Mouse (Mus musculus) kidney, adult 11 months (tissue): ENCODE results near the gene Fam155a.

Source experiments
- DNase-seq: peaks from one replicate; pipeline ENCODE4 v3.0.0; 2022

Gene Fam155a

DNA sequence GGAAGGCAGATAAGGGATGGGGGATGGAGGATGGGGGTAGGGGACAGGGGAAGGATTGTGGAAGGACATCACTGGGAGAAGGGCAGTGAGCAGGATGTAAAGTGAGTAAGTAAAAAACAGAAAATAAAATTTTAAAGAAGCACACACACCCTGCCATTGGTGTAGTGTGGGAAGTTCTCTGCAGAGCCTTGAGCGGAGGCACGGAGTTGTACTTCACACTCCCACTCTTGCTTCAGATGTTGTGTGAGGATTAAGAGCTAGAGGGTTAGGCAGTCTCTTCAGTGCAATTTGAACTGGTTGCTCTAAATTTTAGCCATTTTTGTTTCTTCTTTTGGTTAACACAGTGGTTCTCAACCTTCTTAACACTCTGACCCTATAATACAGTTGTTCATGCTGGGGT lies 114.1 kb downstream of the Fam155a start:
- no peak for DNase-seq

DNA sequence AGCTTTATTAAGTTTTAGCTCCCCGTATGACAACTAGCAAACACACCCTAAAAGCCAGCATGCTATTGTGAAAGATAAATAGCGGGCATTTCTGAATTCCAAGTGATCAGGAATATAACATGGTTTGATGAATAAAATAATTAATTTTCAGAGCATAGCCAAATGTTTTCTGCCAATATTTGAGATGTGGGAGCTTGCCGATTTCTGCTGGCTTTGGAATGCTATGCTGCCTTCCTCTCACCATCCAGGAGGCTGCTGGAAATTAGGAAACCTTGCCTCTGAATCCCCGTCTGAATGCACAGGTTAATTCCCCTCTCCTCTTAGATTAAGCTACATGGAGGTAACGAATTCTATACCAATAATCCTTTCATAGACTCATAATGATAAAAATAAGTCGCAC lies 116.1 kb downstream of the Fam155a start:
- DNase-seq = no peak

DNA sequence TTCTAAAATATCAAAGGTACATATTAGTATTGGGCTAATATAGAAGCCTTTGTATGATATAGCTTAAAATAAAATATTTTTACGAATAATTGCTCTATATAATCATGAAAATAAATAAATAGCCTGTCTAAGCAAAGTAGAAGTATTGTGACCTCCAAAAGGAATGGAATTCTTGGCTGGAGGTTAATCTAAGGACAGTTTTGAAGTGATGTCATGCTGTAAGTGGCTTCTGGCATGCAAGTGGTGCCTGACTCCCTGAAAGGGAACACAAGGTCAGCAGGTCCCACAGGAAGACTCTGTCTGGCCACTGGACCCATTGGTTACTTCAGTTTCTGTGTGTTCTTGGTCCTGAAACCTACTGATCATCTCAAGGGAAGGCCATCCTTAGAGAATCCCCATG lies 117.3 kb downstream of the Fam155a start:
- DNase-seq = no peak

DNA sequence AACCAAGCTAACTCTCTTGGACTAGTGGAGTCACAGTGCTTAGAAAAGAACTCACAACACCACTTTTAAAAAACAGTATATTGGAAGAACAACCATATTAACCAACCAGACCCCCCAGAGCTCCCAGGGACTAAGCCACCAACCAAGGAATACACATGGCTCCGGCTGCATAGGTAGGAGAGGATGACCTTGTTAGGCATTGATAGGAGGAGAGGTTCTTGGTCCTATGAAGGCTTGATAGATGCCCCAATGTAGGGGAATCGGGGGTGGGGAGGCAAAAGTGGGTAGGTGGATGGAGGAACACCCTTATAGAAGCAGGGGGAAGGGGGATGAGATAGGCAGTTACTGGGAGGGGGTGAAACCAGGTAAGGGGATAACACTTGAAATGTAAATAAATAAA lies 132.8 kb downstream of the Fam155a start:
- no peak for DNase-seq

DNA sequence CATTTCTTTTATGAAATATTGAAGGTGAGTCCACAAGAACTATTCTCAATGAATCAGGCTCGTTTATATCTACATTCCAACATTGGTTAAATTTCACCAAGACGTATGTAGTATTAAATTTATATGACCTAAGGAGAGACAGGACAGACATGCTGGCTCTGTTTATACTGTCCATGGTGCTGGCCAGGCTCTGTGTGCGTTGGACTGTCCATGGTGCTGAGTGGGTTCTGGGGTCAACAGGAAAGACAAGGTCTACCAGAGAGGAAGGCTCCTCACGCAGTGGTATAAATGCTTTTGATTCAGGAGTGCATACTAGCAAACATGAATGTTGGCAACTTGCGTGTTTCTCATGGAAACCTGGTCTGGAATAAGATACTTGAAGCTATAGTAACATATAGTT lies 135.7 kb downstream of the Fam155a start:
- DNase-seq = no peak

DNA sequence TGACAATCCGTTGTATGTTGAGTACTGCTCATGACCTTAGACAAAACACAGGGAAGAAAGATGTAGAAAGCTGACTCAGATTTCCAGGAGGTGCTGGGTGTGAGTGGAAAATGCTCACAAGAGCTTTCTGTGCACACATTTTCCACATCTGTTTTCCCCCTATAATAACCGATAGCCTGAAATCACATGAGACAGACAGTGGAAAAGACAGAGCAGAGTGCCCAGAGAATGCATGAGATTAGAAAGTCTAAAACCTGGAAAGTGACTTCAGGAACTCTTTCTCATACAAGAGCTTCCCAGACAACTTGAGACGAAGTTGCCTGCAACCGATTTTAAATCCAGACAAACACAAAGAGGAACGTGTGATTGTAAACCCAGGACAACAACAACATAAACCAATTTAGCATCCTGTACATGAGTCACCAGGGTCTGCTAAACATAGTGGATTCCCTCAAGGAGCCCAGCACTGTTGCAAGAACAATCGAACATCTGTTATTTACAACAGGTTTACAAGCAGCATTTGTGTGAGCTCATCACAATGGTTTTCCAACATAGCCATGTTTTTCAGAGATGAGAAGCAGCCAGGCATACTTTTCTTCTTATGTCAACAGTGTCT lies 163.8 kb downstream of the Fam155a start:
- DNase-seq = no peak

DNA sequence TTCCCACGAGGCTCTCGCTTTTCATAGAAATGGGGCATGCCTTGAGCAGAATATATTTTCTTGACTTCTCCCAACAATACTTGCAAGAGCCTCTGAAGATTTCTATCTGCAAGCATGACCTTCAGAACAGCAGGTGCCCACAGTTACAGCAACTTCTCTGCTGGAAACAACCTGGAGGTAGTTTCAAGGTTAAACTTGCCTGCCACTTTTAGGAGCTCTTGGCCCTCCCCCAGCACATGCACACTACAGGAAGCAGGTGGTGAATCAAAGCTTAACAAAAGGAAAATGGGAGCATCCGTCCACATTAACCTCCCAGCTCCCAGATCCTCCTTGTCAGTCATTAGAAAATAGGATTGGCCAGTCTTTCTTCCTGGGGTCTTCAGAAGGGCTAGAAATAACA lies 175.0 kb downstream of the Fam155a start:
- no peak for DNase-seq

DNA sequence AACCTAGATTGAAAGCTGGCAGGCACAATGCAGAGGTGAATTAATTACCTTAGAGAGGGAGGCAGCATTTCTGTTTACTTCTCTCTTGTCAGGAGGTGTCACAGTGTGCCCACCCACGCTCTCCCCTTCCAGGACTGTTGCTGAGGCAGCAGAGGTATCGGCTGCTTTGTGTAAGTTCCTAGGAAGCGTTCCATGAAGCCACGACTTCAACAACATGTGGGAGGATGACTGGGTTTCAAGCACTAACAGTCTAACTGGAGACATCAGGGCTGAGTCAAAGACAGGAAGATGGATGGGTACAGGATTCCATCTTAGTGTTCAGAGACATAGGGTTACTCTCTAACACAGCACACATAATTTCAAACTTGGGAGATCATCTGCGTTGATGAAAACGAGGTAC lies 189.1 kb downstream of the Fam155a start:
- no peak for DNase-seq

DNA sequence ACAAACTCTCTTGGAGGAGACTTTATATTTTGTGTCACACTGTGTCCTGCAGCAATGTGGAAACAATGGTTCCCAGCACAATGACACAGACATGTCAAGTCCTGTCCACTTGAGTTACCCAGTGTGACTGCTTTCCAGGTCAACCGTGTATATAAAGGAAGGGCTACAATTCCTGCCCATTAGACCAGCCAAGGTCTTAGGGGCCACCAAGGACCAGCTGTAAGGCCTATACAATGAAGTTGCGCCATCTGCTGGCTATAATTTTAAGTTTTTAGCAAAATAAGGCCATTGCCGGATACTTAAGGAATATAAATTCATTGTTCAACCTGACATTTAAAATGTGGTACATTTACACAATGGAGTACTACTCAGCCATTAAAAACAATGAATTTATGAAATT lies 190.8 kb downstream of the Fam155a start:
- no peak for DNase-seq

DNA sequence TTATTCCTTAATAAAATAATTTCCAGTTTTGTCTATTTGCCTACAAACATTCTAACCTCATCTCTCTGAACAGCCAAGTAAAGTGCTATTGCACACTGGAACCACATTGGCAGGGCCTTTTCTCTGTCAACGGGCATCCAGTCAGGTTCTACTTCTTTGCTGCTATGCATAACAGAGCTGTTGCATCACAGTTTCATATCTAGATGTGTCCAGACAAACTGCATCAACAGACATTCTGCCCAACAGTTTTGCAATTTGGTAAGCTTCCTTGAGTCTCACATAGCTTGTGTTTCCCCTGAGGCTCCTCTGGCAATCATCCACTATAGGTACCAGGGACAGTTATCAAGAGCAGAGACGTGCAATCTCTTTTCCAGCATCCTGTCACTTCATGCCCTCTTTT lies 199.0 kb downstream of the Fam155a start:
- no peak for DNase-seq

DNA sequence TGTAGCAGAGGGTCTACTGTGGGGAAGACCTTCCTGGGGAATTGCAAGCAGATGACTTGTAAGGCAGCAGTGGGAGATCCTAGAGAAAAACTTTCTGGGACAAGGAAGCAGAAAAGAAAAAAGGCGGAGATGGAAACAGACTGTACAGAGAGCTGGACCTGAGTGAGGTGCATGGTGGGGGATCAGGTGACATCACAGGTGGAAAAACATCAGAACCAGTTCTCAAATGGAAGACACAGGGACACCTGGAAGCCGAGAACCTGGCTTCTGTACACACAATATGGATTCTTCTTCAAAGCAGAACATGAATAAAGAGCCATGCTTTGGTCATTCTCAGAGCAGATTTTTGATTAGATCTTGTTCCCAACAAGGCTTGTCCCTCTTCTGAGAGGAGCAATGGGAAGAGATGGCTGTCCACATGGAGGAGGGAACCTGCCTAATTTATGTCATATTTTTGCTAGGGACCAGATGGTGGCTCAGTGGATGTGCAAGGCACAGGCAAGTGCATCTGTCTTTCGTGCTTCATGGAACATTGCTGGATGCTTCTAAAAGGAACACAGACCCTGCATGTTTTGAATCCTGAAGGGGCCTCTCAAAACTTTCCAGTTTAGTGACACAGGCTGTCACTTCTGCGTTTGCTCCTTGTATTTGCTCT lies 201.3 kb downstream of the Fam155a start:
- no peak for DNase-seq

DNA sequence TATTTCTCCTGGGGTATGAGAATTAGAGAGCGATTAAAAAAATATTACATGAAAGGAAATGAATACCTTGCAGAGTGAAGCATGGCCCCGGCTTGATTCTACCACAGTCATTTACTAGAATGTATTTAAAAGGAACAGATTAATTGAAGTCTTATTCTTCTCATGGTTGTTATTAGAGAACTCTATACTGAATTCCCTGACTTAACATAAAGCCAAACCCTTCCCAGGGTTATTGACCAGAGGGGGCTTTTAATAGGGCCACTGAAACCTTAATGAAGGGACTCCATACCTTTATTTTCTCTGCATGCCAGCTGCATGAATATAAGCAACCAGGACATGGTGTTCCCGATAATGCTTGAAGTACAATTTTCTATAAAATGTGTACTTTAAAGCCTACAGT lies 221.8 kb downstream of the Fam155a start:
- DNase-seq = no peak

DNA sequence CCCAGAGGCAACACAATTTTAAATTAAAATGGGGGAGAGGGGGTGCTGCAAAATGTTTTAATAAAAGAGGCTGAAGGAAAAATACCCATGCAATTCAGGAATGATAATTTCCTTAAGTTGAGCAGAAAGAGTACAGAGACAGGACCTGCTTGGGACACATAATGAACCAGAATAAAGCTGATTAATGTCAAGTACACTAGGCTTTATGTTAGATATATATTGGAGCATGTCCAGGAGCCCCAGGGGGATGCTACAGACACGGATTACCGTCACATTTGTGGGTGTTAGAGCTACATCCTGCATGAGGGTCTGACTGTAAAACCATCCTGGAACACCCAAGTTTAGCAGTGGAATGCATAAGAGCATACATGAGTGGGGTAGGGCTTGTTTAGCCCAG lies 223.4 kb downstream of the Fam155a start:
- DNase-seq = no peak

DNA sequence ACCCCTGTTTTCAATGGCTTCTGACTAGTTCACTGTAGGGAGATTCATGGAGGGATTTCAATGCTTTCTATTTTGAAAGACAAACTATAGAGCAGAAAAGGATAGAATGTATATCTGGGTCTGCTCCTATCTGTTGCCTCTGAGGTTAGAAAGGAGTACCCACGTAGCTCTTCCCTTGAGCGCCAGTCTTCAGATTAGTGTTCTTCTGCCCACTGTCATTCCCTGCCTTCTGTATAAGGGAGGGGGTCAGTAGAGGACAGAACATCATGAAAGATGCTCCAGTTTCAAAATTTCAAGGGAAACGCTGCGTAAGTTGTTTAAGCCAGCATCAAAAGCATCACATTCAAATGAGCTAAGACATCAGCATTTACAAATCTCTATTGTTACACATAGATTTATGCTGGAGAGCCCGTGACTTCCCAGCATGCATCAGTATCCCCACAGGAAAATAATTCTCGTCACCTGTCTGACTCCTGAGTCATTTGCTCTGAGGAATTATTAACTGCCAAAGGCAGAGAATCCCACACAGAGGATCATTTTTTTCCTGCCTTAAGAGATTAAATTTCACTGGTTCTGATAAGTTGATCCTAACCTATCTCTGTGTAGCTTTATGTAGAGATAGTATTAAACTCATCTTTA lies 223.9 kb downstream of the Fam155a start:
- DNase-seq = no peak

DNA sequence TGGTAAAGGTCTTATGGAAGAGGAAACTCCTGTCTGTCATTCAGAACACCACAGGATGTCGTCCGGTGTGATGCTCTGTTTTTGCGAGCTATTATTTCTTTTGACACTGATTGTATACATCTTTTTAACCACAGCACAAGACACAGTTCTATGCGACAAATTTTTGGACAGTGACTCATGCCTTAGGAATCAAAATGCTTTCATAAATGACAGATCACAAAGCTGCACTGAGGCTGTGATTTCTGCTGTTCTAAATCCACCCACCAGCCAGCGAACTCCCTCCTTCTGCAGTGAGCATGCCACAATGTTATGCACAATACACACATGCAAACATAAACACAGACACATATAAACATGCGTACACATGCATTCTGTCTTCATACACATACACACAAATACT lies 224.5 kb downstream of the Fam155a start:
- DNase-seq = no peak

DNA sequence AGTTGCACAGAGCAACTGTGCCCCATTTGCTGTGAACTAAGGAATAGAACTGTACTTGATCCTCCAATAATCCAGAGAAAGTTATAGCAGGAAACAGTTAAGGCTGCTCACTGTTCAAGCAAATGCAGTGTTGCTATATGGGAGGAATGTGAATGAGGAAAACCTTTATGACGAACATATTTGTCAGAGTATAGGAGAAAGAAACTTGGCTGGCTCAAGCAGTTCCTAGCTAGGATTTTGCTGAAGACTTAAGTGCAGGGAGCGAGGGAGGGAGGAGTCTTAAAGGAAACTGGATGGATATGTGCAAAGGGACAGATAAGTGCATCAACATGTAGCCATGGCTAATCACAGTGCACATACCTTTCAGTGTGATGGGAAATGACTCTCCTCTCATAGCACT lies 225.3 kb downstream of the Fam155a start:
- no peak for DNase-seq

DNA sequence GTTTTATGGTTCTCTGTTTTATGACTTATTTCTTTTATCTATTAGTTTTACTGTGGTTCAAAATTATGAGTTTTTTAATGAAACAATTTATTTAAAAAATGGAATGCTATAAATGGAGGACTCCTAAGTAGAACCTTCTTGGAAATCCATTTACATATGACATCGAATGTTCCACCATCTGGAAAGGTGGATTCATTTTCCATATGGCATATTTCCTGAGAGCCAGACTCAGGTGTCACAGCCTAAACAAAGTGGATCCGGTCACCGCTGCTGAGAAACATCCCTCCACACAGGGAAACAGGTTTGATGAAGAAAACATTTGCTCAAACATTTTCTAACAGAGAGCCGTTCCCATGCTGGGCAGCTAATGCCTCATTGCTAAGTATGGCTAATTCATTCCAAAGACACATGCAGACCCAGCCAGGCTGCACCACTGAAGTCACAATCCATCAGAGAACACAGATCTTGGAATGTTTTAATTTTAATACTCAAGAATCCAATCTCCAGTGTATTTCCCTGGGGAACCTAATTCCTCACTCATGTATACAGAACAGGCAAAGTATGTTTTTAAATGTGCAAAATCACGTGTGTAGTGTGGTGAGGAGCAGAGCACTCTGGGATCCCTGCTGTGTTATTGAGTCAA lies 235.1 kb downstream of the Fam155a start:
- DNase-seq = no peak

DNA sequence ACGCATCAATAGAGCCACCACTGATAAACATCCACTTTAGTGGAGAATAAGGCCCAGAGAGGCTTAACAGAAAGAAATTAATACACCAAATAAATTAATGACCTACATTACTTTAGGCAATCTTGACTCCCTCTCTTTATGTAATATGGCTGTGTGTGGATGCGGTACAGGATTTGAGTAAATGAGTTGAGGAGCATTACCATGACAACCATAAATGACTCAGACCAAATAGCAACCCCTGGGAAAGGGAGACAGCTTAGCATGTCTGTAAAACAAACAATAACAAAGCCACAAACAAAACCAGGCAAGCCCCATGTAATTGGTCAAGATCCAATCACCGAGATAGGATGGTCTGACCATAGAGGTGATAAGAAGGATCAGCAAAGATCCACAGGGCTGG lies 244.4 kb downstream of the Fam155a start:
- no peak for DNase-seq

DNA sequence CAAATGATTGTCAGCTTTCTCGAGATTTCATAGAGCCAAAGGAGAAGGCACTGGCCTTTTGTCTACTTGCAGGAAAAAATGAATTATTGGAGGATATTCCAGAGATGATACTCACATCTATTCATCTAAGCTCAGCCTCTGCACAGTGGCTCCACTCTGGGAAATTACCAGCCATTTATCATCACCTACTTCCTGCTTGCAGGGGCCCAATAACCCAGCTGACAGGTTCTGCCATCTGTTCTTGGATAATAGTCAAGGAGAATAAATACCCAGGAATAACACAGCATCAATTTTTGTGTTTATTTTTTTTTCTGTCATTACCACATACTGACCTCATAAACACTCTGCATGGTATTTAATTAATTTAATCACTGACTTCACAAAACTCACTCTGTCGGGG lies 249.4 kb downstream of the Fam155a start:
- DNase-seq = peak; percentile 3

DNA sequence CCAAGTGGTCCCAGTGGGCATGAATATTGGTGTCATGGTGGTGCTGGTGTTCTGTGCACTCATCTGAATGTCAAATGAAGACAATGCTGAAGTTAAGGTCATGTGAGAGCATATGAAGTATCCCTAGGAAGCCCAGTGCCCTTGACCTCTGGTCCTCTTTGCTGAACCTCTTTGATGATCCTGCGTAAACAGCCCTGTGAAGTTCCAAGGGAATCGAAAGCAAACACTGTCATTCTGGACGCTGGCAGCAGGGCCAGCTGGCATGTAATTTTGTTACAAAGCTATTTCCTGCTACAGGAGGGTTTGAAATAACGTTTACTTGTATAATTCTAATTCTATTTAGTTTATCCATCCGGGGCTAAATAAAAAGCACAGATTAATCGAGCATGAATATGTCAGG lies 270.2 kb downstream of the Fam155a start:
- DNase-seq = peak; percentile 10

DNA sequence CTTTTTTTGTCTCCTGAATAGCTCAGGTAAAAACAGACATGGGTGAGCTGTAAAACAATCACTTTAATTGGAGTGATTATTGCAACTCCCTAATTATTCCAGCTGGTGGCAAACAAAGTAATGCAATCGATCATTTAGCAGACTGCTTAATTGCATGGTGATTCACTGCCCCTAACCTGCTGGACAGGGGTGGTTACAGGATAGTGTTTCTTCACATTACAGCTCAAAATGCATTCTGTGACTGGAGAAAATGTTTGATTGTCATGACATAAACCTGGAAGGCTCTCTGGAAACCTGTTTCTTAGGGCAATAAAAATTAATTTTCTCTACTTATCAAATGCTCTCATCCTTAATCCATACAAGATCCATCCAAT lies 276.7 kb downstream of the Fam155a start:
- no peak for DNase-seq

DNA sequence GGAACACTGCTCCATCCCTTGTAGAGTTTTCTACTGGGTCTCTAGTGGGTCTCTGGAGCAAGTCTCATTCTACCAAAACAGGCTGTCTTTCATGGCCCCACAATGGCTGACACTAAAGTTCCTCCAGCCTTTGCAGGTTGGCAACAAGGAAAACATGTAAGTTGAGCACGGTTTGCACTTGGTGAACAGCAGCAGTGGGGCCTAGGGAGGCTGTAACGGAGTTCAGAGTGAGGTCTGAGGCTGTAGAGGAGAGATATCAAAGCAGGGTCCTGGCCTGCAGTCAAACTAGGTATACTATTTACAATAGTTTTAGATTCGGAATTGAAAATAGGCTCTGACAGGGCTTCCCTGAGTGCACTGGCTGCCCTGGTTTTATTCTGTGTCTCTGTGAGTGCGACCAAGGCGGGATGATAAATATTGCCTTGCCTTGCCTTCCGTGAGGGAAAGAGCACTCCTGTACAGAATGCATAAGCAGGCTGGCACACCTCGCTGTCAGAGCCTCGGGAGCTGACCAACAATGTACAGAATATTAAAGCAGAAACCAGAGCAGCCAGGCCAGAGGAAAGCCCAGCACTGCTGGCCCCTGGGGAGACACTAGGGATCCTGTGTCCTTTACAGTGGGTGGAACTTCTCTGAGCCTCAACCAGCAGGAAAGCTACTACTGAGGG lies 277.3 kb downstream of the Fam155a start:
- DNase-seq = no peak

DNA sequence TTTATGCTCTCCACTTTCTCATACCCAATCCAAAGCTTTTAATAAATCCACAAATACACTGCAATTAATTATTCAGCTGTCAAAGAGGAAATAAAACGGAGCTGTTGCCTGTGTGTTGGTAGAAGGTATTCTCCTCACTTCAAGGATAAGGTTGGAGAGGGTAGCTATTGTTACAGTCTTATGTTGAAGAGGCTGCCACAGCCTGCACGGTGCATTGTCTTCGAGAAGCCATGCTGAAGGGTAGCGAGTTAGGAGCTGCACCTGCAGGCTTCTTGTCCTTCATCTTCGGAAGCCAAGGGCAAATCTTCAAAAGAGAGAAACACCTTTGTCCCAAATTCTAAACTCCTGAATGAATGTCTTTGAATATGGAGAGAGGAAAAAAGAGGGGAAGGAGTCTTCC lies 288.4 kb downstream of the Fam155a start:
- no peak for DNase-seq

DNA sequence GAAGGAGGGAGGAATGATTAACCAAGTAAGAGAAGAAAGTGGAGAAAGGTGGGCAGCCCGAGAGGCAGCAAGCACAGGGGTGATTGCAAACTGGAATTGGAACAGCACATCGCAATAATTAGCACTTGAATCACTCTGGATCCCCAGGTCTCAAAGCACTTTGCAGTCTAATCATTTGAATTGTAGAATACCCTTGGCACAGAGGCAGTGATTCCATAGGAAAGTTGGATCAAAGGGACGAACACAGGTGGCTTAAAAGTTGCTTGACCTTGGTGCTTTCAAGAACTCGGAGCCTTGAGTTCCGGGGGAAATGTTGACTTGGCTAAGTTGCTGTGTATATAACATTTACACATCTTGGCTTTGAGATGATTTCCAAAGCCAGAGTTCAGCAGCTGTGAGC lies 299.7 kb downstream of the Fam155a start:
- DNase-seq = no peak
